Mouse (Mus musculus) liver, embryonic 15.5 days (tissue): ENCODE measurements at regions not wholly inside any gene's neighbourhood (a gene's known extent, or its start where the extent isn't known, plus 50 kb on each side); places are given as distances from the start of the nearest gene placed in this dataset.

Experiments used
- ATAC-seq: fragments of 200-750 bp; cut with Nextera tagmentation; 2 replicates; pipeline ENCODE4 v1.8.0; 2017; ENCODE audit warnings: moderate number of reproducible peaks, mild to moderate bottlenecking, moderate library complexity; ENCODE audit not compliant: insufficient read depth
- H3K27ac ChIP-seq: fragments of 300-500 bp; sonication (generic); replicated peaks from 2 replicates; pipeline ENCODE4 v1.5.1; 2015; ENCODE audit warnings: mild to moderate bottlenecking, inconsistent platforms
- H3K27me3 ChIP-seq: fragments of 300-500 bp; sonication (generic); 2 replicates; pipeline ENCODE4 v1.6.1; 2015; ENCODE audit warnings: mild to moderate bottlenecking, inconsistent platforms
- H3K36me3 ChIP-seq: fragments of 300-500 bp; sonication (generic); replicated peaks from 2 replicates; pipeline ENCODE4 v1.6.1; 2015; ENCODE audit warnings: moderate library complexity, mild to moderate bottlenecking, inconsistent platforms
- H3K4me1 ChIP-seq: fragments of 300-500 bp; sonication (generic); replicated peaks from 2 replicates; pipeline ENCODE4 v1.6.1; 2015; ENCODE audit warnings: inconsistent platforms
- H3K4me2 ChIP-seq: fragments of 300-500 bp; sonication (generic); 2 replicates; pipeline ENCODE4 v1.6.1; 2015; ENCODE audit warnings: moderate library complexity, mild to moderate bottlenecking, inconsistent platforms
- H3K4me3 ChIP-seq: fragments of 300-500 bp; sonication (generic); replicated peaks from 2 replicates; pipeline ENCODE4 v1.5.1; 2015; ENCODE audit warnings: mild to moderate bottlenecking, inconsistent platforms
- H3K9ac ChIP-seq: fragments of 300-500 bp; sonication (generic); 2 replicates; pipeline ENCODE4 v1.6.1; 2015; ENCODE audit warnings: moderate library complexity, mild to moderate bottlenecking, inconsistent platforms
- H3K9me3 ChIP-seq: fragments of 300-500 bp; sonication (generic); replicated peaks from 2 replicates; pipeline ENCODE4 v1.6.1; 2016; ENCODE audit warnings: inconsistent platforms
- WGBS: fragments of 180-500 bp; shearing (Covaris S2); methylation state at CpG from one replicate; pipeline ENCODE4 v1.1.7; 2015; ENCODE audit warnings: mixed read lengths; ENCODE audit not compliant: insufficient replicate concordance; 5-methylcytosine and 5-hydroxymethylcytosine counted together

GRCm38 (mm10) chr6:50713297-50713696 lies 59.1 kb upstream of the Npvf start:
- H3K36me3 ChIP-seq: no peaks in the 10 kb centered on the region
- no peaks in the 10 kb centered on the region for H3K9me3 ChIP-seq
- no peak for ATAC-seq
- no peaks in the 10 kb centered on the region for H3K4me1 ChIP-seq
- no peak overlapping the region for H3K9ac ChIP-seq
- H3K4me2 ChIP-seq: no peak overlapping the region
- no peak overlapping the region for H3K4me3 ChIP-seq
- no peaks in the 10 kb centered on the region for H3K27me3 ChIP-seq
- H3K27ac ChIP-seq: no peak overlapping the region
- WGBS: 73% methylated on average over 3 of the region's 3 CpGs

GRCm38 (mm10) chr6:50718631-50719030 lies 64.4 kb upstream of the Npvf start:
- H3K4me1 ChIP-seq: no peaks in the 10 kb centered on the region
- H3K36me3 ChIP-seq: no peaks in the 10 kb centered on the region
- no peak overlapping the region for H3K9ac ChIP-seq
- WGBS: 48% methylated on average over 4 of the region's 4 CpGs
- H3K27me3 ChIP-seq: no peaks in the 10 kb centered on the region
- H3K9me3 ChIP-seq: no peaks in the 10 kb centered on the region
- no peak overlapping the region for H3K4me2 ChIP-seq
- no peak overlapping the region for H3K4me3 ChIP-seq
- no peak for ATAC-seq
- no peak overlapping the region for H3K27ac ChIP-seq

- no peaks in the 10 kb centered on the region for H3K27me3 ChIP-seq
- ATAC-seq: no peak
- 53% methylated on average over 4 of the region's 4 CpGs for WGBS
Measured at GRCm38 (mm10) chr6:50720346-50720745, 66.1 kb upstream of the Npvf start.

GRCm38 (mm10) chr6:50725640-50726039 lies 71.4 kb upstream of the Npvf start:
- H3K27ac ChIP-seq: no peak overlapping the region
- ATAC-seq: no peak
- no peaks in the 10 kb centered on the region for H3K36me3 ChIP-seq
- no peak overlapping the region for H3K4me3 ChIP-seq
- H3K9me3 ChIP-seq: no peaks in the 10 kb centered on the region
- no peak overlapping the region for H3K9ac ChIP-seq
- WGBS: 77% methylated on average over 3 of the region's 3 CpGs
- H3K4me2 ChIP-seq: no peak overlapping the region
- H3K27me3 ChIP-seq: no peaks in the 10 kb centered on the region
- no peaks in the 10 kb centered on the region for H3K4me1 ChIP-seq

More at GRCm38 (mm10) chr6:50720346-50720745, 66.1 kb upstream of the Npvf start:
- Histone ChIP-seq H3K4me2 (no peak overlapping the region), H3K9me3 (no peaks in the 10 kb centered on the region), H3K4me1 (no peaks in the 10 kb centered on the region), H3K27ac (no peak overlapping the region), H3K4me3 (no peak overlapping the region), H3K9ac (no peak overlapping the region), H3K36me3 (no peaks in the 10 kb centered on the region)

- Histone ChIP-seq H3K9me3 (no peaks in the 10 kb centered on the region), H3K4me2 (no peak overlapping the region), H3K4me1 (no peaks in the 10 kb centered on the region), H3K27me3 (no peaks in the 10 kb centered on the region), H3K9ac (no peak overlapping the region), H3K4me3 (no peak overlapping the region), H3K27ac (no peak overlapping the region), H3K36me3 (no peaks in the 10 kb centered on the region)
- WGBS: 76% methylated on average over 9 of the region's 9 CpGs
- ATAC-seq: no peak
Measured at GRCm38 (mm10) chr6:50726166-50726591, 71.9 kb upstream of the Npvf start.

DNA sequence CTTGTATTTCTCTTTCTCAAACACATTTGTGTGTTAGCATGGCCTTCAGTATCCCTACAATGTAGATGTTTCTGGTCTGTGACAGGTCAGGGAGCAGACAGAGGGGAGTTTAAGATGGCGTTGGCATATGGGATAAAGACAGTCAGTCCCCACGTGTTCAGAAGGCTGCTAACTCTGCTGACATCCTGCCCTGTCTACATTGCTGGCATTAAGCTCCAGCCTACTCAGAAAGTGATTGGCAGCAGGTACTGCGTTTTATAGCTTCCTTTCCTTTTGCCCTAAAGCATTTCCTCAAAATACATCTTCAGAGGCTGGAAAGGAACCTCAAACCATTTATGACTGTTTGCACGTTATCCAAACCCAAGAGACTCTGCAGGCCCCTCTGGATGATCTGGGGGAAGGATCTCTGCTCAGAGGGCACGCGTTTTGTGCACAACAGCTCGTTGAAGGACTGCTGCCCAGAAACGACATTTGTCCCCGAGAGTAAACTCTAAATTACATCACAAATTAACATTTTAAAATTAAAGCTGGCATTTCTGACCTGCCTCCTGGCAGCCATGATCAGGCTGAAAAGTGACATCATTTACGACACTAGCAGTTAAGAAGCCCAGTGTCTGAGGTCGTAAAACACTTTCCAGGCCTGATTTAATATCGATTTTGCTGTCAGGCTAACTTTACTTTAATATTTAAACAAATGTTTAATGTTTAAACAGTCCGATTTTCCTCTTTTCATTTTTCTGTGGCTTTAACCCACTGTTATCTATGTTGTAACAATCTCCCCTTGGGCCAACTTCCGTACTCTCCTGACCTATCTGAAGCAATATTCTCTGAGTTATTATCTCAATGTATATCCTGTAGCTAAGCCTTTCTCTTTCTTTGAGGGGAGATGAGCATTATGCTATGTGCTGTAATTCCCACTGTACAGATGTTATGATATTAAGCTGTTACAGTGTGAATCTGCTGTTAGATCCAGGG lies 76.8 kb upstream of the Npvf start:
- Histone ChIP-seq H3K9ac (no peak overlapping the region), H3K27ac (no peak overlapping the region), H3K4me1 (no peaks in the 10 kb centered on the region), H3K9me3 (no peaks in the 10 kb centered on the region), H3K36me3 (no peaks in the 10 kb centered on the region), H3K4me3 (no peak overlapping the region), H3K27me3 (no peaks in the 10 kb centered on the region), H3K4me2 (no peak overlapping the region)
- 33% methylated on average over 14 of the region's 14 CpGs for WGBS
- no peak for ATAC-seq

DNA sequence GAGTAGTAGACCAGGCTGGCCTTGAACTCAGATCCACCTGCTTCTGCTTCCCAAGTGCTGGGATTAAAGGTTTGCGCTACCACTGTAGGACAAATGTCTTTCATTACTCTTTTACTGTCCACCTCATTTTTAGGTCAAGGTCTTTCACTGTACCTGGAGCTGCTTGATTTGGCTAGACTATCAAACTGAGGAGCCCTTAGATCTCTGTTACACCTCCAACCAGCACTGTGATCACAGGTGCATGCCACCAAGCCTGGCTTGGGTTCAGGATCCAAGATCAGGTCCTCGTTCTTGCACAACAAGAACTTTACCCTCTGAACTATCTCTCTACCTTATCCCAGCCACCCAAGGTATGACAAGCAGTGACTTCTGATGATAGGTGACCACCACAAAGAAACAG lies 80.5 kb upstream of the Npvf start:
- Histone ChIP-seq H3K4me3 (no peak overlapping the region), H3K4me1 (no peaks in the 10 kb centered on the region), H3K27ac (no peak overlapping the region), H3K27me3 (no peaks in the 10 kb centered on the region), H3K9ac (no peak overlapping the region), H3K4me2 (no peak overlapping the region), H3K9me3 (no peaks in the 10 kb centered on the region), H3K36me3 (no peaks in the 10 kb centered on the region)
- 59% methylated on average over 2 of the region's 2 CpGs for WGBS
- no peak for ATAC-seq

- Histone ChIP-seq H3K4me1 (no peaks in the 10 kb centered on the region), H3K4me2 (no peak overlapping the region), H3K27ac (no peak overlapping the region), H3K36me3 (no peaks in the 10 kb centered on the region), H3K9me3 (no peaks in the 10 kb centered on the region), H3K27me3 (no peaks in the 10 kb centered on the region), H3K4me3 (no peak overlapping the region), H3K9ac (no peak overlapping the region)
- ATAC-seq: no peak
- 41% methylated on average over 2 of the region's 2 CpGs for WGBS
Measured at GRCm38 (mm10) chr6:50735825-50736224, 81.6 kb upstream of the Npvf start.

- Histone ChIP-seq H3K4me2 (no peak overlapping the region), H3K4me1 (no peaks in the 10 kb centered on the region), H3K4me3 (no peak overlapping the region), H3K36me3 (no peaks in the 10 kb centered on the region), H3K9me3 (no peaks in the 10 kb centered on the region), H3K27ac (no peak overlapping the region), H3K27me3 (no peaks in the 10 kb centered on the region), H3K9ac (no peak overlapping the region)
- ATAC-seq: no peak
- WGBS: 47% methylated on average over 4 of the region's 4 CpGs
Measured at GRCm38 (mm10) chr6:50742009-50742408, 87.8 kb upstream of the Npvf start.

DNA sequence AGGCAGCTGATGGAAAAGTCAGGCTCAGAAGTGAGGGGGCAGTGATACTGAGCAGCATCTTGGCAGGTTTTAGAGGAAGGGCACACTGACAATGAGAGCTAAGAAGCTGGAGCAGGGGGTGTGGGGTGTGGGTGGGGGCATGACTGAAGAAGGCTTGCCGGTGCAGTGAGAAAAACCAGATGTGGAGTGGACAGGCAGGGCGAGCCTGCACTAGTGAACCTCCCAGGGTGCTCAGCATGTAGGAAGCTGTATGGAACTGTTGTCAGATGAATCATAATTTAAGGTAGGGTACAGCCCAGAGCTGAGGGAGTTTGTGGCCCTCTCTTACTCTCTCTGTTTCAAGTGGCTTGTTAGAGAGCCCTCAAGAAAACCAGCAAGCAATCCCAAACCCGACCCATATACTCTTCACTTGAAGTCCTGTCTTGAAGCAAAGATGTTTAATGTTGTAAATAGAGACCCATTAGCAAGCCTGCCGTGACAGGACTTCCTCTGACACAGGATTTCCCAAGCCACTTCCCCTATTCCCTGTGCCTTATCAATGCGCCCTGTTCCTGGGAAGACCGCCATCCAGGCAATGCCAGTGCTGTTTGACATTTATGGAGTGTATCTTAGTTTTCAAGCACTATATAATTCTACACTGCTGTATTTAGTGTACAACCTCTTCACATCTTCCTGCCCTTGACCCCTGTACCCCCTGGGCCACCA lies 90.4 kb upstream of the Npvf start:
- Histone ChIP-seq H3K27me3 (no peaks in the 10 kb centered on the region), H3K4me2 (no peak overlapping the region), H3K9ac (no peak overlapping the region), H3K9me3 (no peaks in the 10 kb centered on the region), H3K4me1 (no peaks in the 10 kb centered on the region), H3K36me3 (no peaks in the 10 kb centered on the region), H3K27ac (no peak overlapping the region), H3K4me3 (no peak overlapping the region)
- no peak for ATAC-seq
- WGBS: 34% methylated on average over 6 of the region's 6 CpGs

GRCm38 (mm10) chr6:50753151-50753550 lies 98.9 kb upstream of the Npvf start:
- Histone ChIP-seq H3K36me3 (no peaks in the 10 kb centered on the region), H3K9me3 (no peaks in the 10 kb centered on the region), H3K9ac (no peak overlapping the region), H3K4me2 (no peak overlapping the region), H3K27ac (no peak overlapping the region), H3K27me3 (no peaks in the 10 kb centered on the region), H3K4me3 (no peak overlapping the region), H3K4me1 (no peaks in the 10 kb centered on the region)
- WGBS: 59% methylated on average over 7 of the region's 7 CpGs
- ATAC-seq: no peak
